Mouse (Mus musculus): Measurements from ENCODE around the gene Cd80. TPM values are rescaled to one million over a fixed set of nuclear protein-coding genes. Genes with fewer than 3 reads are reported as not detected.
"Not testable (repeated sequence)": the region's sequence is repeated elsewhere in the genome, so short reads cannot be mapped to it uniquely, and the experiment has no call there.

Gene Cd80
- polyA plus RNA-seq, 2 experiments from 2014 or later: 3.8 to 4.3 TPM

- ATAC-seq: no peak
Observed at GRCm38 (mm10) chr16:38472507-38472873, 17.1 kb downstream of the Cd80 start.

GRCm38 (mm10) chr16:38473661-38474060 is 18.3 kb downstream of the Cd80 start:
- no peak for ATAC-seq

GRCm38 (mm10) chr16:38474677-38475286 is 19.4 kb downstream of the Cd80 start:
- no peak for ATAC-seq

- ATAC-seq: no peak
Observed at GRCm38 (mm10) chr16:38475681-38476311, 20.4 kb downstream of the Cd80 start.

GRCm38 (mm10) chr16:38476312-38477240 is 21.2 kb downstream of the Cd80 start:
- peak; percentile 85 for ATAC-seq

GRCm38 (mm10) chr16:38477241-38477608 is 21.9 kb downstream of the Cd80 start:
- not testable (repeated sequence) for ATAC-seq

- ATAC-seq: no peak
Observed at GRCm38 (mm10) chr16:38478296-38478695, 22.9 kb downstream of the Cd80 start.

- ATAC-seq: no peak
Observed at GRCm38 (mm10) chr16:38481327-38481726, 26.0 kb downstream of the Cd80 start.

- peak; percentile 47 for ATAC-seq
Observed at GRCm38 (mm10) chr16:38482780-38483562, 27.6 kb downstream of the Cd80 start.

GRCm38 (mm10) chr16:38483582-38484309 is 28.4 kb downstream of the Cd80 start:
- peak; percentile 43 for ATAC-seq

GRCm38 (mm10) chr16:38492551-38492950 is 37.2 kb downstream of the Cd80 start:
- no peak for ATAC-seq

- ATAC-seq: no peak
Observed at GRCm38 (mm10) chr16:38493890-38494289, 38.5 kb downstream of the Cd80 start.

GRCm38 (mm10) chr16:38496604-38497140 is 41.3 kb downstream of the Cd80 start:
- ATAC-seq: no peak

- ATAC-seq: no peak
Observed at GRCm38 (mm10) chr16:38502469-38502868, 47.1 kb downstream of the Cd80 start.

- peak; percentile 65 for ATAC-seq
Observed at GRCm38 (mm10) chr16:38503528-38503927, 48.2 kb downstream of the Cd80 start.

- ATAC-seq: peak; percentile 72
Observed at GRCm38 (mm10) chr16:38506041-38506634, 50.8 kb downstream of the Cd80 start.

GRCm38 (mm10) chr16:38510846-38511245 is 55.5 kb downstream of the Cd80 start:
- ATAC-seq: no peak

- ATAC-seq: no peak
Observed at GRCm38 (mm10) chr16:38519140-38519539, 63.8 kb downstream of the Cd80 start.

GRCm38 (mm10) chr16:38521211-38521987 is 66.0 kb downstream of the Cd80 start:
- no peak for ATAC-seq

All from activated CD4-positive, CD25-positive, alpha-beta regulatory T cell, adult 4 months (primary cell).